Mouse (Mus musculus): ENCODE results near the gene Zfp386. TPM values are rescaled to one million over a fixed set of nuclear protein-coding genes. Genes with fewer than 3 reads are reported as not detected.

Zfp386 gene
- polyA plus RNA-seq, 1 experiment: not detected

GRCm38 (mm10) chr12:116049701-116050100 is 2.2 kb downstream of the Zfp386 start:
- Histone ChIP-seq H3K27ac (ENCODE audit: insufficient read depth, low read depth, low read length) (no peak overlapping the region), H3K4me3 (ENCODE audit: insufficient read depth, low read depth, low read length) (no peak overlapping the region), H3K4me1 (ENCODE audit: control insufficient read depth, insufficient read depth, low read length) (peaks cover 8% of the 10 kb centered on the region)
- TF ChIP-seq CTCF (IDR thresholded peaks at IDR 0.05; ENCODE audit: insufficient read depth, low read depth, low read length) (no peak), POLR2A (IDR thresholded peaks at IDR 0.05; ENCODE audit: insufficient read depth, low read depth, low read length) (no peak)
- WGBS: 58% methylated on average over 6 of the region's 6 CpGs

DNA sequence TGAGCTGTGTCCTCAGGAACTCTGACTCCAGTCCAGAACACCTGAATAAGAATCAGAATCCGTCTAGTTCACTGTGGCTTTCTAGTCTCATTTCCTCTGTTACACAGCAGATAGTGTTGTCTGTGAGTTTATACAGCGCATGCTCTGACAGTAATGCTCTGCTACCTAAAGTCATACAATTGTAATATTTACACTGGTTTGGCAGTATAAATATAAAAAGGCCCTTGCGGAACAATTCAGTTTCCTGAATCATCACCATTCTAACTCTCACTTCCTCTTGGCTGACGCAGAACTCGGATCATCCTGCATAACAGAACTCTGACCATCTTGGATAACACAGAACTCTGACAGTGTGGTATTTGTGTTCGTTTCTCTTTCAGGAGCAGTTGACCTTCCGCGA is 6.8 kb downstream of the Zfp386 start:
- 93% methylated on average over 8 of the region's 8 CpGs for WGBS
- no peak overlapping the region for H3K4me3 ChIP-seq (ENCODE audit: insufficient read depth, low read depth, low read length)
- peaks cover 5% of the 10 kb centered on the region; the same call in 1 of the 2 replicates for H3K4me1 ChIP-seq (ENCODE audit: control insufficient read depth, insufficient read depth, low read length)
- H3K27ac ChIP-seq (ENCODE audit: insufficient read depth, low read depth, low read length): no peak overlapping the region
- no peak for TF ChIP-seq CTCF (IDR thresholded peaks at IDR 0.05; ENCODE audit: insufficient read depth, low read depth, low read length)
- TF ChIP-seq POLR2A (IDR thresholded peaks at IDR 0.05; ENCODE audit: insufficient read depth, low read depth, low read length): no peak

GRCm38 (mm10) chr12:116056112-116056511 is 8.6 kb downstream of the Zfp386 start:
- 54% methylated on average over 3 of the region's 3 CpGs for WGBS
- Histone ChIP-seq H3K4me3 (ENCODE audit: insufficient read depth, low read depth, low read length) (no peak overlapping the region), H3K27ac (ENCODE audit: insufficient read depth, low read depth, low read length) (no peak overlapping the region), H3K4me1 (ENCODE audit: control insufficient read depth, insufficient read depth, low read length) (peaks cover 2% of the 10 kb centered on the region; the same call in 1 of the 2 replicates)
- no peak for TF ChIP-seq POLR2A (IDR thresholded peaks at IDR 0.05; ENCODE audit: insufficient read depth, low read depth, low read length)
- TF ChIP-seq CTCF (IDR thresholded peaks at IDR 0.05; ENCODE audit: insufficient read depth, low read depth, low read length): no peak

GRCm38 (mm10) chr12:116061561-116062193 is 14.2 kb downstream of the Zfp386 start:
- H3K4me3 ChIP-seq (ENCODE audit: insufficient read depth, low read depth, low read length): no peak overlapping the region
- no peak overlapping the region for H3K27ac ChIP-seq (ENCODE audit: insufficient read depth, low read depth, low read length)
- WGBS: 98% methylated on average over 5 of the region's 5 CpGs
- H3K4me1 ChIP-seq (ENCODE audit: control insufficient read depth, insufficient read depth, low read length): no peaks in the 10 kb centered on the region
- TF ChIP-seq CTCF (IDR thresholded peaks at IDR 0.05; ENCODE audit: insufficient read depth, low read depth, low read length): no peak
- no peak for TF ChIP-seq POLR2A (IDR thresholded peaks at IDR 0.05; ENCODE audit: insufficient read depth, low read depth, low read length)

DNA sequence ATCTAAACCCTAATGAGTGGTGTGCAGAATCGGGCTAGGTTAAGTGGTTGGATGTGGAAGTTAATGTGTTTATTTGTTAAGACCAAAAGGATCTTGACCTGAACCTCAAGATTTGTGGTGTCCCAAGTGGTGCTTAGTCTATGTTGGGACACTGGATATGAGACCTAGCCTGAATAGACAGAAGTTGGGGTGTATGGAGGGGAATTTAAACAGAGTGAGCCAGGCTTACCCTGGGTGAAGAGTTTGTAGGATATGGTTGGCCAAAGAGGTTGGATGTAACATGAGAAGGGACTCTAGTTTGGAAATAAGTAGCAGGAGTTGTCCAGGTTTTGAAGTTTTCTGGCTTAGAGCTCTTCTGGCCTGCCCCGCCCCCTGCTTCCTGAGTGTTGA is 14.7 kb downstream of the Zfp386 start:
- Histone ChIP-seq H3K27ac (ENCODE audit: insufficient read depth, low read depth, low read length) (no peak overlapping the region), H3K4me3 (ENCODE audit: insufficient read depth, low read depth, low read length) (no peak overlapping the region), H3K4me1 (ENCODE audit: control insufficient read depth, insufficient read depth, low read length) (no peaks in the 10 kb centered on the region)
- no peak for TF ChIP-seq POLR2A (IDR thresholded peaks at IDR 0.05; ENCODE audit: insufficient read depth, low read depth, low read length)
- no peak for TF ChIP-seq CTCF (IDR thresholded peaks at IDR 0.05; ENCODE audit: insufficient read depth, low read depth, low read length)
- WGBS: 92% methylated on average over 2 of the region's 2 CpGs

DNA sequence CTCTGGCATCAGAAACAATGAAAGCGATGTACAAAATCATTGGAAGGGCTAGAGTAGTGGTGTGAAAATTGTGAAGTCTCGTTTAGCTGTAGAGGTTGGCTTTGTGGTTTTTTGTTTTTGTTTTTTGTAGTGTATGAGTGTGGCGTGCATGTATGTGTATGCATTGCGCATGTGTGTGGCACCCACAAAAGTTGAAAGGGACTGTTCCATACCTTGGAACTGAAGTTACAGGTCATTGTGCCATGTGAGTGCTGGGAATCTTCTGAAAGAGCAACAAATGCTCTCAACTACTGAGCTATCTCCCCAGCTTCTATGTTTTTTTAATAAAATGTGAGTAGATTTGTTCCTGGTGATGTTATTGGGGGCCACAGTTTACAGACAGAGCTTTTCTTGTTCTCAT is 15.5 kb downstream of the Zfp386 start:
- TF ChIP-seq POLR2A (IDR thresholded peaks at IDR 0.05; ENCODE audit: insufficient read depth, low read depth, low read length): no peak
- TF ChIP-seq CTCF (IDR thresholded peaks at IDR 0.05; ENCODE audit: insufficient read depth, low read depth, low read length): no peak
- Histone ChIP-seq H3K27ac (ENCODE audit: insufficient read depth, low read depth, low read length) (no peak overlapping the region), H3K4me3 (ENCODE audit: insufficient read depth, low read depth, low read length) (no peak overlapping the region), H3K4me1 (ENCODE audit: control insufficient read depth, insufficient read depth, low read length) (no peaks in the 10 kb centered on the region)
- 94% methylated on average over 4 of the region's 4 CpGs for WGBS

DNA sequence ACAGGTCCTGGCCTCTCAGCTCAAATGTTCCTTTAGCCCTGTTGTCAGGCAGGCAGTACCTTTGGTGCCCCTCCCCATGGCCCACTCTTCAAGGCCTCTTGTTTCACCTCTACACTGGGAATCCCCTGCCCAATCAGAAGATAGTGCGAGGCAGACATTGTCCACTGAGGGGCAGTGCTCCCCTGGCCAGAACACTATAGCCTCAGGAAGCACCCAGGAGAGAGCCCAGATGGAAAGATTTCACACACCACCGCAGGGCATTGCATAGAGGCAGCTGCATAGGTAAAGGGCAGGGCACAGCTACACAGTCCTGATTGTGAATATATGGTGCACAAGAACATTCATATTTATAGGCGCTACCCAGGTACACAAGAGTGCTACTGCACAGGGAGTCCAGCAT is 23.5 kb downstream of the Zfp386 start:
- TF ChIP-seq CTCF (IDR thresholded peaks at IDR 0.05; ENCODE audit: insufficient read depth, low read depth, low read length) (0 out of 2 replicates have a peak, but pooled peaks have one; percentile 21), POLR2A (IDR thresholded peaks at IDR 0.05; ENCODE audit: insufficient read depth, low read depth, low read length) (no peak)
- Histone ChIP-seq H3K4me3 (ENCODE audit: insufficient read depth, low read depth, low read length) (no peak overlapping the region), H3K27ac (ENCODE audit: insufficient read depth, low read depth, low read length) (no peak overlapping the region), H3K4me1 (ENCODE audit: control insufficient read depth, insufficient read depth, low read length) (peaks cover 4% of the 10 kb centered on the region)
- 39% methylated on average over 3 of the region's 3 CpGs for WGBS

- WGBS: 7% methylated on average over 33 of the region's 33 CpGs
- Histone ChIP-seq H3K4me1 (ENCODE audit: control insufficient read depth, insufficient read depth, low read length) (peaks cover 12% of the 10 kb centered on the region), H3K27ac (ENCODE audit: insufficient read depth, low read depth, low read length) (peak within 1 kb of the TSS; percentile 90), H3K4me3 (ENCODE audit: insufficient read depth, low read depth, low read length) (peak within 1 kb of the TSS; percentile 64)
- no peak for TF ChIP-seq CTCF (IDR thresholded peaks at IDR 0.05; ENCODE audit: insufficient read depth, low read depth, low read length)
- peak; percentile 44 for TF ChIP-seq POLR2A (IDR thresholded peaks at IDR 0.05; ENCODE audit: insufficient read depth, low read depth, low read length)
Measured at GRCm38 (mm10) chr12:116077074-116077854, 29.7 kb downstream of the Zfp386 start, which contains the start of gene Vipr2. Gene Vipr2, plus strand, starts transcription at chr12:116077726.

- TF ChIP-seq CTCF (IDR thresholded peaks at IDR 0.05; ENCODE audit: insufficient read depth, low read depth, low read length) (no peak), POLR2A (IDR thresholded peaks at IDR 0.05; ENCODE audit: insufficient read depth, low read depth, low read length) (no peak)
- peaks cover 14% of the 10 kb centered on the region for H3K4me1 ChIP-seq (ENCODE audit: control insufficient read depth, insufficient read depth, low read length)
- peak overlapping the region; percentile 90 for H3K27ac ChIP-seq (ENCODE audit: insufficient read depth, low read depth, low read length)
- peak overlapping the region; percentile 64 for H3K4me3 ChIP-seq (ENCODE audit: insufficient read depth, low read depth, low read length)
- 2% methylated on average over 24 of the region's 24 CpGs for WGBS
Measured at GRCm38 (mm10) chr12:116077855-116078366, 30.4 kb downstream of the Zfp386 start.

Data from olfactory bulb, adult 2 months (tissue).